Mouse (Mus musculus) heart, postnatal 0 days (tissue): Measurements from ENCODE around the gene Gm20532.
A peak's percentile ranks its signal among the peaks of the same experiment; 100 is the strongest.

Experiments
- CTCF ChIP-seq: IDR thresholded peaks from 2 replicates; pipeline ENCODE4 v1.5.1; 2016; ENCODE audit warnings: antibody characterized with exemption, control low read depth, low read depth
- EP300 ChIP-seq: IDR thresholded peaks from 2 replicates; pipeline ENCODE4 v1.6.1; 2016; ENCODE audit warnings: antibody characterized with exemption, low read depth

- TF ChIP-seq CTCF = no peak
- TF ChIP-seq EP300 = 0 out of 2 replicates have a peak, but pooled peaks have one; percentile 11
These were observed 12.6 kb upstream of the Gm20532 start for GRCm38 (mm10) chr2:26573807-26574206.
